13 mouse cellular contexts compared by ENCODE assay signal in genomic region chr2:134931756-134932421, GRCm38 (mm10).
A peak's percentile ranks its signal among the peaks of the same experiment; 100 is the strongest.
DNase-seq lines count a peak whose midpoint lies in the region; ATAC-seq lines count a peak whose summit lies in the region.
"Had no signal": no experiment of that assay in that cellular context is flagged by ENCODE, and none has a peak within 500 bp of the region (broad histone marks: within the 10 kb centered on the region; RNA-seq: fewer than 3 reads in every experiment).

No protein-coding gene starts in this region.

- no peaks in the 10 kb centered on the region for H3K36me3 ChIP-seq in kidney, embryonic 15.5 days
- H3K36me3 ChIP-seq in liver, embryonic 15.5 days (replicated peaks) = no peaks in the 10 kb centered on the region
- H3K36me3 ChIP-seq: limb, embryonic 12.5 days had no signal

- ATAC-seq in kidney, embryonic 15.5 days (replicated peaks; ENCODE audit: low FRiP score) = peak; percentile 81
- peak; percentile 49; the same call in 1 of the 2 replicates for ATAC-seq in liver, embryonic 15.5 days (ENCODE audit: insufficient read depth)
- ATAC-seq: hindbrain, embryonic 16.5 days had no signal

- no peaks in the 10 kb centered on the region for H3K9me3 ChIP-seq in kidney, embryonic 15.5 days (replicated peaks)
- H3K9me3 ChIP-seq in liver, embryonic 15.5 days (replicated peaks) = no peaks in the 10 kb centered on the region
- H3K9me3 ChIP-seq: limb, embryonic 12.5 days had no signal

- peaks cover 11% of the 10 kb centered on the region for H3K4me1 ChIP-seq in kidney, embryonic 15.5 days
- H3K4me1 ChIP-seq in liver, embryonic 15.5 days (replicated peaks) = 0 out of 2 replicates have a peak, but pooled peaks cover 5% of the 10 kb centered on the region
- H3K4me1 ChIP-seq: limb, embryonic 12.5 days had no signal

- 39% methylated on average over 5 of the region's 5 CpGs for WGBS in kidney, embryonic 15.5 days
- WGBS in liver, embryonic 15.5 days (ENCODE audit: insufficient replicate concordance) = 59% methylated on average over 5 of the region's 5 CpGs

- no peaks in the 10 kb centered on the region for H3K27me3 ChIP-seq in kidney, embryonic 15.5 days
- H3K27me3 ChIP-seq in liver, embryonic 15.5 days = no peaks in the 10 kb centered on the region
- H3K27me3 ChIP-seq: CH12.LX; limb, embryonic 12.5 days had no signal

- peak overlapping the region; percentile 4; the same call in 1 of the 2 replicates for H3K4me2 ChIP-seq in kidney, embryonic 15.5 days
- no peak overlapping the region for H3K4me2 ChIP-seq in liver, embryonic 15.5 days
- H3K4me2 ChIP-seq: limb, embryonic 12.5 days; midbrain, embryonic 11.5 days had no signal

- H3K27ac ChIP-seq in kidney, embryonic 15.5 days = peak overlapping the region; percentile 79
- H3K27ac ChIP-seq in liver, embryonic 15.5 days (replicated peaks) = no peak overlapping the region
- H3K27ac ChIP-seq: limb, embryonic 12.5 days had no signal

- DNase-seq in NIH3T3 (ENCODE audit: low read depth) = peak; percentile 13
- peak; percentile 68 for DNase-seq in adipocyte (ENCODE audit: low spot score)
- no peak for DNase-seq in heart, adult 18-20 months
- DNase-seq in cerebellum, adult 8-10 months = no peak
- DNase-seq in ovary, postnatal 36 days (ENCODE audit: low spot score) = no peak
- DNase-seq: adrenal gland, postnatal 25 days; layer of hippocampus, postnatal 36 days had no signal

- H3K4me3 ChIP-seq in kidney, embryonic 15.5 days (replicated peaks) = no peak overlapping the region
- H3K4me3 ChIP-seq in liver, embryonic 15.5 days (replicated peaks) = no peak overlapping the region
- H3K4me3 ChIP-seq: limb, embryonic 12.5 days had no signal

- no peak overlapping the region for H3K9ac ChIP-seq in kidney, embryonic 15.5 days
- H3K9ac ChIP-seq in liver, embryonic 15.5 days = no peak overlapping the region
- H3K9ac ChIP-seq: limb, embryonic 12.5 days had no signal

Comparison
In these comparisons a context has a peak if more than half of its experiments do, and no peak if none do; other contexts are left out.
1. DNase-seq: peak in NIH3T3 (single experiment) and adipocyte (single experiment); none in heart, adult 18-20 months (0 of 2), cerebellum, adult 8-10 months (single experiment) and ovary, postnatal 36 days (single experiment).